Mouse (Mus musculus): ENCODE measurements at regions not wholly inside any gene's neighbourhood (a gene's known extent, or its start where the extent isn't known, plus 50 kb on each side); places are given as distances from the start of the nearest gene placed in this dataset.

DNA sequence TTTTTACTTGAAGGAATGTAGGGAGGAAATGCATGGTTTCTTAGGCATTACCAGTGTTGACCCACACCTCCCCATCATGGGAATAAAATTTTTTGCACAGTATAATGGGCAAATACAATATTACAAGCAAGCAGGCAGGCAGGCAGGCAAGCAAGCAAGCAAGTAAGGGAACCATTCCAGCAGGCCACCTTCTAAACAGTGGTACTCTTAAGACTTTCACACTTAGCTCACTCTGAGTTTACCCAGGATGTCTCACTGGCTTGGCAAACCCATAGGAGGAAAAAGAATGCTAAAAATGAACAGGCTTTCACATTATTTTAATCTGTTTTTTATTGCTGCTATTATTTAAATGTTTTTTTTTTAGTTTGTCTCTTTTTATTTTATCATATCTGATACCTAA lies 187.9 kb downstream of the Thbs2 start:
- TF ChIP-seq CTCF (IDR thresholded peaks at IDR 0.05; ENCODE audit: control insufficient read depth, insufficient read depth, insufficient replicate concordance, low read depth, low read length): no peak
- no peak for TF ChIP-seq POLR2A (IDR thresholded peaks at IDR 0.05; ENCODE audit: control insufficient read depth, low read depth, low read length)
